Mouse (Mus musculus) inflammation-experienced regulatory T-cells, adult 6 months (primary cell): Measurements from ENCODE around the gene Gm10750. TPM values are rescaled to one million over a fixed set of nuclear protein-coding genes. Genes with fewer than 3 reads are reported as not detected.
"Not testable (repeated sequence)": the region's sequence is repeated elsewhere in the genome, so short reads cannot be mapped to it uniquely, and the experiment has no call there.

ENCODE experiments used
- ATAC-seq: one replicate; pipeline ENCODE4 v1.8.0; 2017
- polyA plus RNA-seq, 3 experiments: library from polyadenylated mRNA; unstranded; fragments of 100-300 nt; shearing (Covaris generic); gene quantifications; one replicate each; pipeline ENCODE4 v1.2.1; 2017

Gm10750 gene
- polyA plus RNA-seq: not detected

DNA sequence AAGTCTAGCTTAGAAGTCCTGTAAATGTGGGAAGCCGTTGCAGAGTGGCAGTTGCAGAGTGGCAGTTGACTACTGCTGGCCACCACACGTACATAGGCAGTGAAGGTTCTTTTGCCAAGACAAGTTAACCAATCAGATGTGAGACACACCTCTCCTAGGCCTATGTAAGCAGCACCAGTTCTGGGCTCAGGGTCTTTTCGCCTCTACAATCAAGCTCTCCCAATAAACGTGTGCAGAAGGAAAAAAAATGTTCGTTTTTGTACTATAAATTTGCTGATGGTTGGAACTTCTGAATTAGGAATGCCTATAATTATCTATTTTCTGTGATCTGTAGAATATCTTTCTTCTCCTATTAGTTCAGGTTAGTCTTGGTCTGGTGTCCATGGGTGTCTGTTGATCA lies at the start of gene Gm10750:
Gene Gm10750 (minus strand): TSS at position 101 of the 400 bp plus-strand sequence.
- not testable (repeated sequence) for ATAC-seq

- ATAC-seq: no peak
These were observed 12.2 kb downstream of the Gm10750 start for GRCm38 (mm10) chr2:149004826-149005225.

GRCm38 (mm10) chr2:149003151-149003550 lies 13.9 kb downstream of the Gm10750 start, which contains the start of gene Gm1330:
Gene Gm1330, minus strand, starts transcription at chr2:149003251.
- ATAC-seq: no peak

DNA sequence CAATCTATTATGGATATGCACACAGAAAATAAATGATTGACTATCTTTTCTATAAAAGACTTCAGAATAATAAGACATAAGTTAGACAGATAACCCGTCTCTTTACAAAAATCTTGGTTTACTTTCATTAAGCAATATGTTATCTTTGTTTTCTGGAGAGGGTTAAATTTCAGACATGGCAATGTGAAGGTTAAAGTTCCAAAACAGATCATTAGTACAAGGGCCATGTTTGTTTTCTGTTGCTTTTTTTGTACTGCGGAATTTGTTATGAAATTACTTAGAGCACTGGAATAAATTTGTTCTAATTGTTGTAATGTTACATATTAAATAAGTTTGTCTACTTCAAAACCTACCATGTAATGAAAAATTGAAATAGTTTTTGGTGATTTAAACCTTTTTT lies 21.9 kb downstream of the Gm10750 start:
- ATAC-seq: no peak

Other genes starting within 250 kb of the Gm10750 start
- not detected for gene Cst11, start 245.7 kb downstream of the Gm10750 start, polyA plus RNA-seq
- not detected for gene 8030411F24Rik, start 235.2 kb downstream of the Gm10750 start, polyA plus RNA-seq
- gene Cst12, start 227.9 kb downstream of the Gm10750 start, polyA plus RNA-seq: not detected
- gene Cst8, start 218.5 kb downstream of the Gm10750 start, polyA plus RNA-seq: not detected
- not detected for gene Cst13, start 197.2 kb downstream of the Gm10750 start, polyA plus RNA-seq
- gene Cst9, start 182.1 kb downstream of the Gm10750 start, polyA plus RNA-seq: not detected
- not detected for gene 9230104L09Rik, start 152.2 kb downstream of the Gm10750 start, polyA plus RNA-seq
- 100 to 1,000 TPM; 152 to 225 (median 175) TPM for gene Cst3, start 141.5 kb downstream of the Gm10750 start, polyA plus RNA-seq
- gene Gm1330, start 14.0 kb downstream of the Gm10750 start, polyA plus RNA-seq: not detected